Comparison of ENCODE assay signal across 12 mouse cellular contexts in genomic region chr4:47132413-47132812, GRCm38 (mm10). TPM values are rescaled to one million over a fixed set of nuclear protein-coding genes. Genes with fewer than 3 reads are reported as not detected.
DNase-seq lines count a peak whose midpoint lies in the region; ATAC-seq and TF ChIP-seq lines count a peak whose summit lies in the region.
"Had no signal": no experiment of that assay in that cellular context is flagged by ENCODE, and none has a peak within 500 bp of the region (broad histone marks: within the 10 kb centered on the region; RNA-seq: fewer than 3 reads in every experiment).

No protein-coding gene starts in this region.

- no peaks in the 10 kb centered on the region for H3K36me3 ChIP-seq in limb, embryonic 13.5 days
- H3K36me3 ChIP-seq in limb, embryonic 10.5 days: no peaks in the 10 kb centered on the region
- no peaks in the 10 kb centered on the region for H3K36me3 ChIP-seq in kidney, embryonic 15.5 days
- no peaks in the 10 kb centered on the region for H3K36me3 ChIP-seq in stomach, embryonic 15.5 days
- H3K36me3 ChIP-seq in intestine, postnatal 0 days (ENCODE audit: control insufficient read depth, insufficient read depth): no peaks in the 10 kb centered on the region
- H3K36me3 ChIP-seq: midbrain, embryonic 10.5 days had no signal

- H3K4me1 ChIP-seq in limb, embryonic 13.5 days: 0 out of 2 replicates have a peak, but pooled peaks cover 3% of the 10 kb centered on the region
- H3K4me1 ChIP-seq in limb, embryonic 10.5 days: peaks cover 14% of the 10 kb centered on the region
- H3K4me1 ChIP-seq in kidney, embryonic 15.5 days: peaks cover 11% of the 10 kb centered on the region
- H3K4me1 ChIP-seq in stomach, embryonic 15.5 days: no peaks in the 10 kb centered on the region
- H3K4me1 ChIP-seq in intestine, postnatal 0 days (replicated peaks; ENCODE audit: control insufficient read depth, insufficient read depth, low read length): no peaks in the 10 kb centered on the region

- no peak overlapping the region for H3K4me2 ChIP-seq in limb, embryonic 13.5 days (replicated peaks)
- H3K4me2 ChIP-seq in kidney, embryonic 15.5 days: no peak overlapping the region
- no peak overlapping the region for H3K4me2 ChIP-seq in stomach, embryonic 15.5 days
- no peak overlapping the region for H3K4me2 ChIP-seq in intestine, postnatal 0 days (replicated peaks; ENCODE audit: low read depth)

- no peak overlapping the region for H3K9ac ChIP-seq in limb, embryonic 13.5 days
- no peak overlapping the region for H3K9ac ChIP-seq in kidney, embryonic 15.5 days
- no peak overlapping the region for H3K9ac ChIP-seq in stomach, embryonic 15.5 days
- H3K9ac ChIP-seq in intestine, postnatal 0 days (ENCODE audit: low read depth, low read length): no peak overlapping the region
- H3K9ac ChIP-seq: forebrain, postnatal 0 days had no signal

- H3K9me3 ChIP-seq in limb, embryonic 13.5 days: 0 out of 2 replicates have a peak, but pooled peaks cover under 1% of the 10 kb centered on the region
- no peaks in the 10 kb centered on the region for H3K9me3 ChIP-seq in limb, embryonic 10.5 days (replicated peaks)
- no peaks in the 10 kb centered on the region for H3K9me3 ChIP-seq in kidney, embryonic 15.5 days (replicated peaks)
- no peaks in the 10 kb centered on the region for H3K9me3 ChIP-seq in stomach, embryonic 15.5 days
- no peaks in the 10 kb centered on the region for H3K9me3 ChIP-seq in intestine, postnatal 0 days (ENCODE audit: control insufficient read depth)
- H3K9me3 ChIP-seq: midbrain, embryonic 10.5 days had no signal

- ATAC-seq in limb, embryonic 13.5 days (ENCODE audit: low FRiP score, low read depth): 0 out of 2 replicates have a peak, but pooled peaks have one; percentile 33
- ATAC-seq in kidney, embryonic 15.5 days (replicated peaks; ENCODE audit: low FRiP score): peak; percentile 59; the same call in 1 of the 2 replicates
- peak; percentile 56; the same call in 1 of the 2 replicates for ATAC-seq in stomach, embryonic 15.5 days (ENCODE audit: insufficient read depth, low FRiP score, low read depth)
- ATAC-seq in intestine, postnatal 0 days: no peak
- ATAC-seq: forebrain, postnatal 0 days; hindbrain, embryonic 16.5 days had no signal

- no peaks in the 10 kb centered on the region for H3K27me3 ChIP-seq in limb, embryonic 13.5 days
- no peaks in the 10 kb centered on the region for H3K27me3 ChIP-seq in limb, embryonic 10.5 days (ENCODE audit: low read depth, poor library complexity, severe bottlenecking)
- H3K27me3 ChIP-seq in kidney, embryonic 15.5 days: no peaks in the 10 kb centered on the region
- no peaks in the 10 kb centered on the region for H3K27me3 ChIP-seq in stomach, embryonic 15.5 days (replicated peaks)
- H3K27me3 ChIP-seq in intestine, postnatal 0 days (replicated peaks; ENCODE audit: control insufficient read depth, insufficient read depth, low read length): no peaks in the 10 kb centered on the region

- 31% methylated on average over 3 of the region's 3 CpGs for WGBS in limb, embryonic 13.5 days
- 58% methylated on average over 3 of the region's 3 CpGs for WGBS in limb, embryonic 10.5 days
- WGBS in kidney, embryonic 15.5 days: 45% methylated on average over 3 of the region's 3 CpGs
- WGBS in stomach, embryonic 15.5 days: 50% methylated on average over 3 of the region's 3 CpGs
- 61% methylated on average over 3 of the region's 3 CpGs for WGBS in intestine, postnatal 0 days

- peak overlapping the region; percentile 15; the same call in 1 of the 2 replicates for H3K27ac ChIP-seq in limb, embryonic 13.5 days
- H3K27ac ChIP-seq in limb, embryonic 10.5 days: no peak overlapping the region
- H3K27ac ChIP-seq in kidney, embryonic 15.5 days: peak overlapping the region; percentile 54
- H3K27ac ChIP-seq in stomach, embryonic 15.5 days: peak overlapping the region; percentile 72; the same call in 1 of the 2 replicates
- no peak overlapping the region for H3K27ac ChIP-seq in intestine, postnatal 0 days (ENCODE audit: low read depth, low read length)
- H3K27ac ChIP-seq: midbrain, embryonic 10.5 days had no signal

- DNase-seq in limb, embryonic 10.5 days (ENCODE audit: low spot score): no peak
- DNase-seq in gastrocnemius, adult 8-10 months (ENCODE audit: low spot score in 2 of 2): peak; percentile 30 to 38
- no peak for DNase-seq in thymus, postnatal 25 days
- DNase-seq: adrenal gland, postnatal 10 days; cerebellum, postnatal 36 days; forebrain, postnatal 0 days had no signal

- H3K4me3 ChIP-seq in limb, embryonic 13.5 days: no peak overlapping the region
- H3K4me3 ChIP-seq in limb, embryonic 10.5 days: no peak overlapping the region
- no peak overlapping the region for H3K4me3 ChIP-seq in kidney, embryonic 15.5 days (replicated peaks)
- H3K4me3 ChIP-seq in stomach, embryonic 15.5 days (replicated peaks): no peak overlapping the region
- no peak overlapping the region for H3K4me3 ChIP-seq in intestine, postnatal 0 days (ENCODE audit: low read depth, low read length)
- H3K4me3 ChIP-seq: midbrain, embryonic 10.5 days had no signal

- no peak for TF ChIP-seq CTCF in intestine, postnatal 0 days (IDR thresholded peaks at IDR 0.05; ENCODE audit: low read depth)

RNA-seq across cellular contexts. Expression of gene Galnt12, which starts 40.7 kb away (rescaled TPM):
- polyA plus RNA-seq in limb, embryonic 13.5 days (2015; fragmentation: Nextera tagmentation; extraction: Ambion mirVana): 3.8 and 4.3 TPM in 2 replicates
- polyA plus RNA-seq in limb, embryonic 10.5 days (2016; fragmentation: Nextera tagmentation; extraction: Ambion mirVana): 2.2 and 2.9 TPM in 2 replicates
- total RNA-seq in gastrocnemius, adult 8-10 months (2022): under 1 TPM in 2 of 4 experiments, not detected in 2; 0.12 to 0.16 TPM
- 9.0 and 10.6 TPM in 2 replicates for polyA plus RNA-seq in kidney, embryonic 15.5 days (2015; fragmentation: Nextera tagmentation; extraction: Ambion mirVana)
- polyA plus RNA-seq in stomach, embryonic 15.5 days (2015; fragmentation: Nextera tagmentation; extraction: Ambion mirVana): 32.2 and 34.4 TPM in 2 replicates
- 16.5 and 19.2 TPM in 2 replicates for polyA plus RNA-seq in intestine, postnatal 0 days (2015; fragmentation: Nextera tagmentation; extraction: Ambion mirVana)

Comparison
In these comparisons a context has a peak if more than half of its experiments do, and no peak if none do; other contexts are left out.
1. H3K27ac ChIP-seq: peak in limb, embryonic 13.5 days (single experiment), kidney, embryonic 15.5 days (single experiment) and stomach, embryonic 15.5 days (single experiment); none in limb, embryonic 10.5 days (single experiment) and intestine, postnatal 0 days (single experiment).
2. DNase-seq: peak in gastrocnemius, adult 8-10 months (2 of 2); none in limb, embryonic 10.5 days (single experiment) and thymus, postnatal 25 days (single experiment).